Comparison of ENCODE assay signal across 16 mouse cellular contexts in genomic region chr1:35878426-35878825, GRCm38 (mm10).
A peak's percentile ranks its signal among the peaks of the same experiment; 100 is the strongest.
DNase-seq lines count a peak whose midpoint lies in the region; ATAC-seq and TF ChIP-seq lines count a peak whose summit lies in the region.
"Had no signal": no experiment of that assay in that cellular context is flagged by ENCODE, and none has a peak within 500 bp of the region (broad histone marks: within the 10 kb centered on the region; RNA-seq: fewer than 3 reads in every experiment).

No protein-coding gene starts in this region.

- 45% methylated on average over 4 of the region's 4 CpGs for WGBS in liver, adult 2 months
- WGBS in liver, postnatal 0 days (ENCODE audit: insufficient replicate concordance), result 73% methylated on average over 4 of the region's 4 CpGs
- 83% methylated on average over 4 of the region's 4 CpGs for WGBS in hindbrain, embryonic 13.5 days

- no peak for TF ChIP-seq POLR2A in liver, adult 2 months (IDR thresholded peaks at IDR 0.05; ENCODE audit: extremely low read depth, insufficient read depth, low read length)
- no peak for TF ChIP-seq POLR2A in brain, embryonic 14.5 days (IDR thresholded peaks at IDR 0.05; ENCODE audit: borderline replicate concordance, extremely low read depth, insufficient read depth, insufficient read length, poor library complexity, severe bottlenecking)

- no peak for TF ChIP-seq CTCF in liver, adult 2 months (IDR thresholded peaks at IDR 0.05; ENCODE audit: low read depth, low read length)
- no peak for TF ChIP-seq CTCF in liver, postnatal 0 days (IDR thresholded peaks at IDR 0.05; ENCODE audit: low read depth)
- no peak for TF ChIP-seq CTCF in brain, embryonic 14.5 days (IDR thresholded peaks at IDR 0.05; ENCODE audit: borderline replicate concordance, extremely low read depth, insufficient read depth, insufficient read length)

- DNase-seq in cerebellum, postnatal 25 days, result peak; percentile 37 to 52
- no peak for DNase-seq in cerebellum, adult 18-20 months
- DNase-seq in liver, adult 2 months (ENCODE audit: extremely low read depth, low read depth, low spot score), result peak; percentile 53
- no peak for DNase-seq in liver, postnatal 0 days
- DNase-seq in brain, embryonic 14.5 days (ENCODE audit: low read depth), result peak; percentile 24
- peak; percentile 18 to 25 for DNase-seq in layer of hippocampus, postnatal 14 days (ENCODE audit: low spot score in 2 of 2)
- no peak for DNase-seq in left cerebral cortex, postnatal 14 days (ENCODE audit: low spot score in 2 of 2)
- DNase-seq: forebrain, postnatal 0 days; kidney, adult 11 months; kidney, postnatal 14 days; lung, postnatal 36 days; thymus, adult 18-20 months had no signal

- no peaks in the 10 kb centered on the region for H3K9me3 ChIP-seq in liver, postnatal 0 days (ENCODE audit: low read length)
- H3K9me3 ChIP-seq in hindbrain, embryonic 13.5 days, result no peaks in the 10 kb centered on the region
- H3K9me3 ChIP-seq: hindbrain, embryonic 12.5 days; liver, embryonic 12.5 days had no signal

- no peaks in the 10 kb centered on the region for H3K27me3 ChIP-seq in liver, adult 2 months (ENCODE audit: control insufficient read depth, insufficient read depth, low read length)
- H3K27me3 ChIP-seq in liver, postnatal 0 days (ENCODE audit: insufficient read depth, low read length), result no peaks in the 10 kb centered on the region
- no peaks in the 10 kb centered on the region for H3K27me3 ChIP-seq in hindbrain, embryonic 13.5 days
- H3K27me3 ChIP-seq: hindbrain, embryonic 12.5 days; liver, embryonic 12.5 days had no signal

- no peaks in the 10 kb centered on the region for H3K79me2 ChIP-seq in liver, adult 2 months (ENCODE audit: control insufficient read depth, insufficient read depth, low read length)

- H3K4me2 ChIP-seq in liver, postnatal 0 days (ENCODE audit: low read depth, low read length), result no peak overlapping the region
- H3K4me2 ChIP-seq in hindbrain, embryonic 13.5 days, result no peak overlapping the region
- H3K4me2 ChIP-seq: hindbrain, embryonic 12.5 days; liver, embryonic 12.5 days; midbrain, embryonic 11.5 days had no signal

- H3K27ac ChIP-seq in liver, adult 2 months (replicated peaks; ENCODE audit: insufficient read depth, low read depth, low read length), result no peak overlapping the region
- no peak overlapping the region for H3K27ac ChIP-seq in liver, postnatal 0 days (ENCODE audit: low read depth)
- no peak overlapping the region for H3K27ac ChIP-seq in hindbrain, embryonic 13.5 days
- H3K27ac ChIP-seq: hindbrain, embryonic 12.5 days; liver, embryonic 12.5 days had no signal

- H3K9ac ChIP-seq in liver, adult 2 months (ENCODE audit: low read depth, low read length), result no peak overlapping the region
- H3K9ac ChIP-seq in liver, postnatal 0 days (replicated peaks), result no peak overlapping the region
- no peak overlapping the region for H3K9ac ChIP-seq in hindbrain, embryonic 13.5 days
- H3K9ac ChIP-seq: forebrain, postnatal 0 days; hindbrain, embryonic 12.5 days; liver, embryonic 12.5 days had no signal

- H3K4me1 ChIP-seq in liver, adult 2 months (ENCODE audit: control insufficient read depth, insufficient read depth, low read length), result peaks cover 4% of the 10 kb centered on the region
- H3K4me1 ChIP-seq in liver, postnatal 0 days (ENCODE audit: insufficient read depth), result peaks cover 8% of the 10 kb centered on the region
- peaks cover 15% of the 10 kb centered on the region for H3K4me1 ChIP-seq in hindbrain, embryonic 13.5 days (replicated peaks)
- H3K4me1 ChIP-seq: liver, embryonic 12.5 days had no signal

- no peaks in the 10 kb centered on the region for H3K36me3 ChIP-seq in liver, adult 2 months (ENCODE audit: control insufficient read depth, insufficient read depth, low read length)
- no peaks in the 10 kb centered on the region for H3K36me3 ChIP-seq in liver, postnatal 0 days (replicated peaks; ENCODE audit: insufficient read depth, low read length)
- no peaks in the 10 kb centered on the region for H3K36me3 ChIP-seq in hindbrain, embryonic 13.5 days
- H3K36me3 ChIP-seq: hindbrain, embryonic 12.5 days; liver, embryonic 12.5 days had no signal

- ATAC-seq in liver, postnatal 0 days, result no peak
- ATAC-seq in hindbrain, embryonic 13.5 days (ENCODE audit: low FRiP score), result no peak
- ATAC-seq: liver, embryonic 12.5 days had no signal

- no peak for TF ChIP-seq EP300 in liver, postnatal 0 days (IDR thresholded peaks at IDR 0.05; ENCODE audit: low read depth)

- intact Hi-C loops in left cerebral cortex, postnatal 14 days (cut with DNase I), result loop anchor here (10.0 kb wide), 1 partner anchor 186 kb away; the partner anchor contains the start of gene Hs6st1

- no peak overlapping the region for H3K4me3 ChIP-seq in liver, adult 2 months (ENCODE audit: insufficient read depth, low read depth, low read length)
- H3K4me3 ChIP-seq in liver, postnatal 0 days (ENCODE audit: low read depth, low read length), result no peak overlapping the region
- H3K4me3 ChIP-seq in hindbrain, embryonic 13.5 days, result no peak overlapping the region
- H3K4me3 ChIP-seq: hindbrain, embryonic 12.5 days; liver, embryonic 12.5 days had no signal

Comparison
In these comparisons a context has a peak if more than half of its experiments do, and no peak if none do; other contexts are left out.
1. DNase-seq: peak in cerebellum, postnatal 25 days (2 of 2), liver, adult 2 months (single experiment), brain, embryonic 14.5 days (single experiment) and layer of hippocampus, postnatal 14 days (2 of 2); none in cerebellum, adult 18-20 months (0 of 2), liver, postnatal 0 days (single experiment) and left cerebral cortex, postnatal 14 days (0 of 2).